Mouse (Mus musculus): ENCODE measurements at regions not wholly inside any gene's neighbourhood (a gene's known extent, or its start where the extent isn't known, plus 50 kb on each side); places are given as distances from the start of the nearest gene placed in this dataset.

DNA sequence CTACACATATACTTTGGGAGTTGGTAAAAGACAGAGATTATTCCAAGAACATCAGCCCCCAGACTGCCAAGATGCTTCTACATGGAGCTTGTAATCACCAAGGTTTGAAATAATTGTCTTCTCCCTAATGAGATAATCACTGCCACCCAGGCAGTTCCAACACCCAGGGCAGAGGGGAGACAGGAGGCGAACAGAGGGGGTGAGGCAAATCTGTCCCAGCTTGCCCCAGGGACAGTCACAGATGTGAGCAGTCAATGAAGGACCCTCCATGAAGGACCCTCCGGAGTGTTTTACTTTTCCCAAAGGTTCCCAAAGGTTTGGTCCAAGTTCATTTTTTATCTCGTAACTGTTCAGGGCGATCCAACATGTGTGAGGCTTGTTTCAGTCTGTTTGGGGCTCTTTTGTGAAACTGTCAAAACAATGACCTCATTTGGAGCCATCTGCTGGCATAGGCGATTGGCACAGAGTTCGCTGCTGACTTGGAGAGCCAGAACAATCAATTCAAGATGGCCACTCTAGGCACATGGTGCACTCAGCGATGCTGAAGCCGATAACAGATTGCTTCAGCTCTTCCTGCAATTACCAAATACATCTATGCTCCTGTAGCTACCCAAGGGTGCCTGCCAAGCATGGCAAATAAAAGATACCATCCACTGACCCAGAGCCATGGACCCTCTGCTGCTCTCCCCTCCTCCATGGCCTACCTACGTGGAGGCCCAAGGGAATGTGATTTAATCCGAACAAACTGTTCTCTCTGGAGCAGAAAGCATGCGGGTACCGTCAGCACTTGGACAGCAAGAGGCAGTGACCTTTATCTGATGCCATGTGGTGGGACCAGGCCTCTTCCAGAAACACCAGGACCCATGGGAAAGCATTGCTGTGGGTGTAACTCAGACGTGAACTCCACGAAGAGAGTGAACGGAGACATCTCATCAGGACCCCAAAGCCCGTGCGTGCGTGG is 326.9 kb downstream of the Wdr11 start:
- no peak for DNase-seq (ENCODE audit: low read depth, low spot score)

DNA sequence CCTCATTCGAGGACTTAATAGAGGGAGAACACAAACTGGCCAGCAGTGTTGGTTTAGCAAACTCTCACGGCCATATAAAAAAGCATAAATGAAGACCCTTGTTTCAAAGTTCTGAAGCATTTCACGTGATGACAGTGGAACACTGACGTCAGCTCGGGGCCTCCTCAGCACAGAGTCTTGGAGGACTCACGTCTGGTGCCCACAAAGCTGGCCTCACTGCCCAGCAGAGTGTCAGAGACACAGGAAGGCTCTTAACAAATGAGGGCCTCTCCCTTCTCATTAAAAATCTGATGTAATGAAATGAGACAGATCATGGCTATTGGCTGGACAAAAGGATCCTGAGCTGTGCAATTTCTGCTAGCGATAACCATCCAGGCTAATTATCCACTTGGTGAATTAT is 330.6 kb downstream of the Wdr11 start:
- DNase-seq (ENCODE audit: low read depth, low spot score): no peak

DNA sequence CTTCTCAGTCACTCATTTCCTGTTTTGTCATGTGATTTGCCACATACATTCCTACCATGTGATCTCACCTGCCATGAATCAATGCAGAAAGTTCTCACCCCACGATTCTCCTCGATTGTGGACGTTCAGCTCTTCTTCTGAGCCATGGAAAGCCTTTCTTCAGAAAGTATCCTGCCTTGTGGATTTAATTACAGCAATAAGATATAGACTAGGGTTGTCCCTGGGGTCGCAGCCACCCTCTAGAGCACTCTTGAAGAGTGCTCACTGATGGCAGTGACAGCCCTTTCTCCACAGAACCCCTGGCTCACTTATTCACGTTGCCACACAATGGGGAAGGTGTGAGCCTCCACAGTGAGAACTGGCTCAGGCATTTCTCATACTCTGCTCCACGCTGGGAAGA is 345.1 kb downstream of the Wdr11 start:
- no peak for DNase-seq (ENCODE audit: low read depth, low spot score)

DNA sequence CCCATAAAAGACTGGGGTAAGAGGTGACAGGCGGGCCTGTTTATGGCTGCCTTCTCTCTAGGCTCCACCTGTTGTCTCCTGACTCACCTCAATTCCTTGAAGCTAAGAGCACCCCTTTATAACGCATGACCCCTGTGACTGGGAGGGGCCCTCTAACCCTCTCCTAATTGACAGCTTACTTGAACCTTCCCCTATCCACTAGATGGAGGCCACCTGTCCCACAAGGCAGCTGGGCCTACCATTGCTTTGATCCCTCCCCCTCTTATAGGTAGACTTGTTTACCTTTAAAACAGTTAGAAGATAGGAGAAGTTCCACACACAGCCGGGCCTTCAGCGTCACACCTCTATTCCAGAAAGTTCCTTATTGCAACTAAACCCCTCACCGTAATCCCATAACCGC is 346.1 kb downstream of the Wdr11 start:
- DNase-seq (ENCODE audit: low read depth, low spot score): no peak

DNA sequence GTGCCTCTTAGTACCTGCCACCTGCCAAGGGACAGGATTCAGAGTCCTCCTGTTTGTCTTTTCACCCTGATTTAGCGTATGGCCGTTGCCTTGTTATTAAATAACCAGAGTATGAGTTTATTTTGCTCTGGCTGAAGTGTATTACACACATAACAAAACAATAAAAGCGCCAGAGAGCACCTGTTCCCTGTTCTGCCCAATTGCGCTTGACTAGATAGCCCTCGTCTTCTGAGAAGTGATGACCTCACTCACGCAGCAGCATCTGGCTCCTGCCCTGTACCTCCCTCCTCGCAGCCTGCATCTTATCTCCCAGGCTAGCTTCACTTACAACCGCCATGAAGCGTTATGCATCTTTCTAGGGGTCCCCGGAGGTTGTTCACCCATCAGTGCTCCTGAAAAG is 346.5 kb downstream of the Wdr11 start:
- no peak for DNase-seq (ENCODE audit: low read depth, low spot score)

DNA sequence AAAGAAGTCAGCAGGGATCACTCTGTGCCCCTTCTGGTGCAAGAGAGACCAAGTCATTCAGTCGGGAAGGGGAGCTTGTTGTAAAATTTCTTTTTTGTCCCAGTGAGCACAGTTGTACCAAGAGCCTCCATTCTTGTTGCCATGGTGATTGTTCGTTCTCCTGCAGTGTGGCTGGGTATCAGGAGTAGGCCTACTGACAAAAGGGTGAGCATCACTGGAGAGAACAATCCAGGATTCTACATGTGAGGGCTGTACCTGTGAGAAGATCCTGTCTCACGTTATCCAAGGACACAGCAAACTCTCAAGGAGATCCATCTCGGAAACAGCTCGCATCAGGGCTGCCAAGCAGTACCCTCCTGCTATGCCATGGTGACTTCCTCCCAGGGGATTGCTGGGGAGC is 347.6 kb downstream of the Wdr11 start:
- peak; percentile 19 for DNase-seq (ENCODE audit: low read depth, low spot score)

DNA sequence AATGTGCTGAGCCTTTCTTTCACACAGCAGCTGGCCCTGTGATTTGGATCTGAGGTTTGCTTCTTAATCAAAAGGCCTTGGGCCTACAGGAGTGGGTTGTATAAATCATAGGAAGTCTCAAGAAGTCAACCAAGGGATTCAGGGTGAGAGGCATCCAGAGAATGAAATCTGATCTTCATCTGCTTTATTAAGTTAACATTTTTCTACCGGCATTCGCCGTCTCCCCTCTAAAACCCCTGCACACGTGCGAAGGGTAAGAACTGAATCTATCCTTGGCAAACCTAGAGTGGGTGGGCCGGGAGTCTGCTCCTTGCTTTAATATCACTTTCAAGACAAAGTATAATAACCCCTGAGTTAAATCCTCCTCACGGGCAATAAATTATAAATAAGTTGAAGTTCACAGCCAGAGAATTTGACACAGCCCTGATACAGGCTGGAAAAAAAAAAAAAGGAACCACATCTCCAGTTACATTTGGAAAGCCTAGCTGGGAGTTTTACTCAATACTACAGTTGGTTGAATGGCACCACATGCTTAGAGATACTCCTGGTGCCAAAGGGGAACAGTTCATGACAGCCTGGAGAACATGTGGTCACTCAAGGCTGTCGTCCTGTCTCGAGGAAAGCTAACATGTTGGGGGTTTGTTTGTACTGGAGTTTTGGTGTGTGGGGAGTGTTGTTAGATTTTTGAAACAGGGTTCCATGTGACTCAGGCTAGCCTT is 349.8 kb downstream of the Wdr11 start:
- DNase-seq (ENCODE audit: low read depth, low spot score): no peak

DNA sequence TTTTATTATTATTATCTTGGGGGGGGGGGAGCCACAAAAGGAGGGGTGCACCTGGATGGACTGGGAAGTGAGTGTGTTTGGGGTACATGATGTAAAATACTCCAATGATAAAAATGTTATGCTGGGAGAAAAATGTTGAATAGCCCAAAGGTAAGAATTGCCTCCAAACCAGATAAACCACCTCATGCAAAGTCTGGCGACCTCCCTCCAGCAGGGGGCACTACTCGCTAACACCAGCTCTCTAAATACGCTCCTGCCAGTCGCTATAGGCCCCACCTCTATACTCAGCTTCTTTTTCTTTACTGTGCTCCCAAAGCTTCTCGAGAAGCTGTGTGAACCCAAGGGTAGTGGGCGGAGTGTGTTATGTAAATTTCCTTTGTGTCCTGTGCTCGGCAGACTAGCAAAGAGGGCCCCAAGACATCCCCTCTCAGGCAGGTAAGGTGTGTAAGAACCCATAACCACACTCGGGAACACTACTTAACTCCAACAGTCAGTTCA is 357.0 kb downstream of the Wdr11 start:
- DNase-seq (ENCODE audit: low read depth, low spot score): peak; percentile 90

DNA sequence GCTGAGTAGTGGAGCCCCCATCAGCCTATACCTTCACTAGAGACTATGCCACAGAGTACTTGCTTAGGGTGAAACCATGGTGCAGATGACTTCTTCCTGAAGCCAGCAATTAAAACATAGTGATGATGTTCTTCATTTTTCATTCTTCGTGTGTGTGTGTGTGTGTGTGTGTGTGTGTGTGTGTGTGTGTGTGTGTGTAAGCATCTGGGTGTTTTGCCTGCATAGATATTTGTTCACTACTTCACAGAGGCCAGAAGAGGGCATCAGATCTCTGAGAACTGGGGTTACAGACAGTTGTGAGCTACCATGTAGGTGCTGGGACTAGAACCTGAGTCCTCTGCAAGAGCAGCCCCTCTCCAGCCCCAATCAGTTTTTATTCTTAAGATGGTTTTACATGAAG is 358.8 kb downstream of the Wdr11 start:
- DNase-seq (ENCODE audit: low read depth, low spot score): peak; percentile 13

DNA sequence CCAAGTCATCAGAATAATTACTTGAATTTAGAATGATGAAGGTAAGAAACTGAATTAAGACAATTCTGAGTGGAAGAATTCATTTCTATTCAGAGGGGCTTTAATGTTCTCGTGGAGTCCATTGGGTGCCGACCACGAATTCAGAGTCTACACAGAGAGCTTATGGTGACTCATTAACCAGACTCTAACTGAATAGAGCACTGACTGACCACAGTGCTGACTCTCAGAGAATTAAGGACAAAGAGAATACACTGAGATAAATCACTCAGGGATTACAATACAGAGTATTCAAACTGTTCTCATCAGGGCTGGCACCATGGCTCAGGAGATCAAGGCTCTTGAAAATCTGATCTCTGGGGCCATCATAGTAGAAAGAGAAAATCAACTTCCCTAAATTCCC is 366.7 kb downstream of the Wdr11 start:
- no peak for DNase-seq (ENCODE audit: low read depth, low spot score)

DNA sequence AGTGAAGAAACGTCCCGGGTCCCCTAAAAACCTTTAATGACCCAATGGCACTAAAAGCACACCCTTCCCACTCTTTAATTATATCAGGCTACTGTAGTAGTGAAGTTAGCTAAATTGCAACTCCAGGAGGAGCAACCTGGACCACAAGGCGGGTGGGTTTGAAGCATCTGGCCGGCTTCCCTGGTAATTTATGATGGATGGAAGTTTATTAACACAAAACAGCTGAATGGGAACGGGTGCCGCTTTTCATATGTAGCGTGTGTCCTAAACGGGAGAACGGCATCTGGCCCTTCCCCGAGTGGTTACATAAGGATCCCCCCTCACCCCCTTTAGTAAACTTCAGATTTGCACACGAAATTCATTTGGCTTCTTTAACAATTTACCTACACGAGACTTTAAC is 370.9 kb downstream of the Wdr11 start:
- DNase-seq (ENCODE audit: low read depth, low spot score): no peak

DNA sequence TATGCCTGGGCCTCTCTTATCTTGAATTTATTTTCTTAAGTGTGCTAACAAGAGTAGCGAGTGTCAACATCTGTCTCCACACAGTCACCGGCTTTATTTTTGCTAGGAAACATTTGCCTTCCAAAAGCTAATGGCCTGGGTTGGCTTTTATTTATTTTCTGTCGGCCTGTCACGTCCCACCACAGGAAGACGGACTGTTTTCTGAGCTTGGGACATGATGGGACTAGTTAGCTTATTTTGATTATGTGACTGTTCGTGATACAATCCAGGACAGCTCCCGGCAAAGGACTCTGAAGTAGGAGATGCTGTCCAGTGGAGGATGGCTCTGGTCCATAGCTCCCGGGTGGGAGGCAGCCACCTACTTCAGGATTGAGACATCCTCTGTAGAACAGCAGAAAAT is 372.5 kb downstream of the Wdr11 start:
- no peak for DNase-seq (ENCODE audit: low read depth, low spot score)

DNA sequence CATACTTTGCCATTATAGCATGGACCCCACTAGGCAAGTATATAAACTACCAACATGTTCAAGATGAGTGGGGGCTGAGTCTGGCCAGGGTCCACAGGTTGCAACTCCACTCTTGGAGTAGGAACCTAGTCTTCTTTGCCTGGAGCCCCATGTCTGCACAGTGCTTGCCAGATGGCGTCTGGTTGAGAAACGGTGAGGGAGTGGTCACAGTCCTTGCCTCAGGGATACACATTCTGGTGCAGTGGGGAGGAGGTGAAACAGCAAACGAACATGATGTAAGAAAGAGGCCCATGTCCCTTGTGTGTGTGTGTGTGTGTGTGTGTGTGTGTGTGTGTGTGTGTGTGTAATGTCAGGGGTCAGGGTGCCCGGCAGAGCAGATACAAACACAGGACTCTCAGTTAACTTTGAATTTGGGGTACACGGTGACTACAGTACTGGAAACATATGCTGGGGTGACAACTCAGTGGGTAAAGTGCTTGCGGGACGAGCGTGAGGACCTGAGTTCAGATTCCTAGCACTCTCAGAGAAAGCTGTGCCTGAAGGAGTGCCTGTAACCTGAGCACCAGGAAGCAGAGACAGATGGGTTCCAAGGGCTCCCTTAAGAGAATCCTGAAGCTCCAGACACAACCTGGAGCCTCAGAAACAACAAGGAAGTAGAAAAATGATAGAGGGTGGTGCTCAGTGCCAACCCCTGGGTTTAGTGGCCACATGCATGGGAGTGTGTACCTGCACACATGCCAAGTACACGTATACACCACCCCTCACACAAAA is 373.8 kb downstream of the Wdr11 start:
- no peak for DNase-seq (ENCODE audit: low read depth, low spot score)

DNA sequence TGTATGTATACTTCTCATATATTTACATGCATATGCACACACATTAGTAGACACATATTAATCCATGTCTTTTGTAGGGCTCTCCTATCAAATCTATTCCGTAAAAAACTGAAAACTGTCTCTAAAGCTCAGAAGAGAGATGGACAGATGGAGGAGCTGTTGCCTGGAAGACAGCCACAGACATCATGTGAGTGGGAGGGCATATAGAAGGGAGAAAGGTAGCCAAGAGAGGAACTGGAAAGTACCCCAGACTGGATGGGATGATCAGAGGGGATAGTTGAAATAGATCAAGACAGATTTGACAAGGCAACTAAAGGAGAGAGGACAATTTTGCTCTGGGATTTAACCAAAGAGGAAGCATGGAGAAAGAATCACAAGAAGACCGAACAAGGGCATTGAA is 375.1 kb downstream of the Wdr11 start:
- no peak for DNase-seq (ENCODE audit: low read depth, low spot score)

DNA sequence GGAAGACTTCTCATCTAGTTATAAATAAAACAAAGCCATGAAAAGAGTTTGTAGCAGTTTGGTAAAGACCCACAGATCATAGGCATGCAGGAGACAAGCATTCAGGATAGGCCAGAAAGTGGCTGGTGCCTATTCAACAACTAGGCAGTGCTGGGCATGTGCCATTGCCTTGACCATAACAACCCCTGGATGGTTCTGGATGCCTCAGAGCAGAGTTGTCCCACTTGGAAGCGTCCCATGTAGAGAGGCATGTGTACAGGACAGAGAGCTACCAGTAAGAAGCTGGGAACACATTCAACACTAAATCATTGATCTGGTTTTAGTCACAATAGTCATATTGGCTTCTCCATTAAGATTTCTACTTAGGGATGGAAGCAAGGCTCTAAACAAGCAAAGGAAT is 378.5 kb downstream of the Wdr11 start:
- DNase-seq (ENCODE audit: low read depth, low spot score): no peak

DNA sequence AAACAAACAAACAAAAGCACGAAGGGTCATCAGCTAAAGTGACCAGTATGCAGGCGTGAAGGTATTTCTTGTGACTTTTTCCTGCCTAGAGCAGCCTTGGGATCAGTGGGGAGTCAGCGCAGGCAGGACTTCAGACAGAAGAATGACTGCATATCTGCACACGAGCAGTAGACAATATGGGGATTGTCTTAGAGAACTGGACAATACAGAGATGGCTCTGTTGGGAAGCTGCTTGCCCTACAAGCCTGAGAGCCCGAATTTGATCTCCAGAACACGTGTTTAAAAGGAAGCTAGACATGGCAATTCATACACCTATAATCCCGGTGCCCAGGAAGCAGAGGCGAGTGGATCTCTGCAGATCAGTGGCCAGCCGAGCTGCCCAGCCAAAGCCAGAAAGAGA is 382.5 kb downstream of the Wdr11 start:
- no peak for DNase-seq (ENCODE audit: low read depth, low spot score)

DNA sequence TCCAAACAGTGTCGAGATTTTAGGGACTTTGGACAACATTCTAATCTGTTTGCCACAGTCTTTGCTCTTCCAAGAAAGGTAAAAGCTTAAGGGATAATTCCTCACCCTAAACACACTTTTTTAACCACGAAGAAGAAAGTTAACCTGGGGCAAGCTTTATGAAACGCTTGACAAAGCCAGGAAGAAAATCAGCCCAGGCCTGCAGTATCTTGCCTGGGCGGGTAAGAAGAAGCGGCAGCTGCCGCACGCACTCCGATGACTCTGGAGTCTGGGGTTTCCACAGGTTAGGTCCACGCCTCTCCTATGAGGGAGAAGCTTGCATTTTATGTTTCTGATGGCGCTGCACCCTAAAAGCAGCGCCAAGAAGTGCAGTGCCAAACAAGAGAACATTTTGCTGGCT is 383.2 kb downstream of the Wdr11 start:
- no peak for DNase-seq (ENCODE audit: low read depth, low spot score)

DNA sequence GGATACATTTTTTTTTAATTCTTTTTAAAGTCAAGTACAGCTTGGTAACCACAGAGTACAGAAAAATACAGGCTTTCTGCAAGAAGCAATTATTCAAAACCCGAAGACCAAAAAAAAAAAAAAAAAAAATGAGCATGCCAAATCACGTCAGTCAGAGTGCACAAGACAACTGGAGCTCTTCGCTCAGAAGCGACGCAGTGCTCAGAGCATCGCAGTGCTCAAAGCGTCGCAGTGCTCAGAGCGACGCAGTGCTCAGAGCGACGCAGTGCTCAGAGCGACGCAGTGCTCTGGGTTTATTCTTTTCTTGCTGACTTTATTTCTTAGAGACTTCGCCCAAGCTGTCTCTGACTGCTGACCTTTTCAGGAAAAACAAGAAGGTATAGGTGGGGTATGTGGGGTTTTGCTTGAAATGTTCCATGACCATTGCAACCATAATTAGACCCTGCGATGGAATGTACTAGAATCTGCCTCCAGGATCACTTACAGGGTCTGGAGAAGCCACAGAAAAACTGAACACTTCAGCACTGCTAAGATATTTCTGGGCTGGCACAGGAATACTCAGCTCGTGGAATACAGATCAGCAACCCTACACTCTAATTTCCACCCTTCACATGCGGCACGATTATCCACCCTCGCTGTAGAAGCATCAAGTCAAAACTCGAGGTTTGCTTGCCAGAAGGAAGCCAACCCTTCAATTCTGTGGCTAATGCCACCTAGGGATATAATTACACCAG is 384.3 kb downstream of the Wdr11 start:
- no peak for DNase-seq (ENCODE audit: low read depth, low spot score)

DNA sequence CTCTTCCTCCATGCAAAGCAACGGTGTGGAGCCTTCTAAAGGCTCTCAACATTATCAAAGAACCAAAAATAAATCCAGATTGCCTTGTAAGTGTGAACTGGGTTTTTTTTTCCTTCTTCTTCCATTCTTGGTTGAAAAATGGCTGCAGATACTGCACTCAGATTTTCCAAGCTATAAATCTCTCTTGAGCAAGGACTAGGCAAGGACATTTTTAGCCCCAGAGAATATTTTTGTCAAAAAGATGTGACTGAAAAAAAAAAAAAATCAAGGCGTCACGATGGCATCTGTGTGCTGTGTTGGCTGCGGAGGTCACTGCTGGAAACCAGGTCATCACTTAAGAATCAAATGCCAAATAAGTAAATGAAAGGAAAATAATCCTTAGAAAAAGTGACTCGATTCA is 386.9 kb downstream of the Wdr11 start:
- DNase-seq (ENCODE audit: low read depth, low spot score): no peak

DNA sequence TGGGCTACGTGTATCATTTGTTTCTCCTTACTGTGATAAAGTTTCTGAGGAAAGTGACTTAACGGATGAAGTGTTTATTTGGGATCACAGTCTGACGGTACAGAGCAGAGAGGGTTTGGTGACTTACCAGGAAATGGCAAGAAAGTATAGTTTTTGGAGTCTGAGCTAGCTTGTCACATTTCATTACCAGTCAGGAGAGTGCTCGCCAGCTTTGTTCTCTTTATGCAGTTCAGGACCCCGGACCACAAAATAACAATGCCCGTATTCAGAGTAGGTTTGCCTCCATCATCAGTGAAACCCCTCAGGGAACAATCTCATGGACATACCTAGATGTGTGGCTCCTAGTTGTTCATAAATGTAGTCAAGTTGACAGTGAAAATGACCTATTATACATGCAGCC is 387.7 kb downstream of the Wdr11 start:
- no peak for DNase-seq (ENCODE audit: low read depth, low spot score)

DNA sequence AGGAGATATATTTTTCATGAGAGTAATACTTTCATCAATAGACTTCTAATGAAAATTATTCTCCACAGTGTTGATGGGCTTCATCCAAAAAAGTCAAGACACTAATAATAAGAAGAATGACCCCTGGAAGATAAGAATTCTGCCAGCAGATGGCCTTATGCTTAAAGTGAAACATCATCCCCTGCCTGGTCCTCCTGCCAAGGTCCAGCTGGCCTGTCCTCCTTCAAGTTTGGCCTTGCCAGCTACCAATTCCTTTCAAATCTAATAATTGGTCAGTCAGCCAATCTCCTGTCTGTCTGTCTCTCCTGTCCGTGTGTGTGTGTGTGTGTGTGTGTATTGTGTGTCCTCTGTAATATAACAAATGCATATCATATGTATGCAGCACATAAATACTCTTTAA is 388.8 kb downstream of the Wdr11 start:
- no peak for DNase-seq (ENCODE audit: low read depth, low spot score)

All from R1 (cell line).